Mouse (Mus musculus): ENCODE results near the gene Ano2. TPM values are rescaled to one million over a fixed set of nuclear protein-coding genes. Genes with fewer than 3 reads are reported as not detected.

Ano2 gene
- polyA plus RNA-seq, 1 experiment from 2014 or later = 0.18 TPM

DNA sequence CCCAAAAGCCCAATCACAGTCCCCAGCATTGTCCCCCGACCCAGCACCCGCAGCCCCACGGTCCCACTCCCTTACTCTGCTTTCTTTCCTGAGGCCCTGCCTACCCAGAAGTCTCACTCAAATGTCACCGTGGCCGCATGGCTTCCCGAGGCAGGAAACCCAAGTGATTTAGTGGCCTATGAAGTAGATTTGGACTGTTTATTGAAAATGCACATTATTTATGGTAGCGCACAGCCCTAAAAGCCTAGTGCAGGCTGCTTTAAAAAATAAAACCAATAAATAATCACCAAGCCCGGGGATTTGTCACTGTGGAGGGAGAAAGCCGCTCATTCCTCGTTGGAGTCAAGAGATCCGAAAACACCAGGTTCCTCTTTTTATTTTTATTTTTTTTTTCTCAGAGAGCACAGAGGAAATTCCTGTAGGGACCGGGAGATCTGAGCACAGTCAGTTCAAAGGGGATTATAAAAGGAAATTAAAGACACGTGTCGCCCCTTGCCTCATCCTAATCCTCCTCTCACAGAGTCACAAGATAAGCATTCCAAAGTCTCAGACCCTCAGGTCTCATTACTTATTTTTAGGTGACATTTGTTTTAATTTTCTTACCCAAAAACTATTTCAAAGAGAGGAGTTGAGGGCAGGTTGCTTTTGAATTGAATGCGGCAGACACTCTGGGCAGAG, 285.7 kb downstream of the Ano2 start:
- no peak overlapping the region for H3K27ac ChIP-seq (ENCODE audit: low read length)
- no peak overlapping the region for H3K4me2 ChIP-seq (replicated peaks; ENCODE audit: low read depth, low read length)
- TF ChIP-seq CTCF (IDR thresholded peaks at IDR 0.05) = no peak
- TF ChIP-seq EP300 (IDR thresholded peaks at IDR 0.05) = no peak
- WGBS = 45% methylated on average over 15 of the region's 15 CpGs
- H3K4me3 ChIP-seq (ENCODE audit: low read depth, low read length) = no peak overlapping the region
- no peaks in the 10 kb centered on the region for H3K27me3 ChIP-seq (replicated peaks; ENCODE audit: insufficient read depth, low read length)
- H3K9me3 ChIP-seq (ENCODE audit: low read length) = no peaks in the 10 kb centered on the region
- no peaks in the 10 kb centered on the region for H3K36me3 ChIP-seq (ENCODE audit: insufficient read depth, low read length)
- H3K4me1 ChIP-seq (ENCODE audit: insufficient read depth, low read depth, low read length) = no peaks in the 10 kb centered on the region
- no peak for ATAC-seq
- no peak for DNase-seq (ENCODE audit: low spot score)
- H3K9ac ChIP-seq (replicated peaks; ENCODE audit: low read depth) = no peak overlapping the region

GRCm38 (mm10) chr6:125979601-125980000, 289.4 kb downstream of the Ano2 start:
- no peak for ATAC-seq
- no peaks in the 10 kb centered on the region for H3K4me1 ChIP-seq (ENCODE audit: insufficient read depth, low read depth, low read length)
- no peaks in the 10 kb centered on the region for H3K27me3 ChIP-seq (replicated peaks; ENCODE audit: insufficient read depth, low read length)
- no peak overlapping the region for H3K4me2 ChIP-seq (replicated peaks; ENCODE audit: low read depth, low read length)
- no peak overlapping the region for H3K4me3 ChIP-seq (ENCODE audit: low read depth, low read length)
- TF ChIP-seq EP300 (IDR thresholded peaks at IDR 0.05) (no peak), CTCF (IDR thresholded peaks at IDR 0.05) (no peak)
- WGBS = 83% methylated on average over 5 of the region's 5 CpGs
- no peak overlapping the region for H3K27ac ChIP-seq (ENCODE audit: low read length)
- H3K36me3 ChIP-seq (ENCODE audit: insufficient read depth, low read length) = no peaks in the 10 kb centered on the region
- H3K9ac ChIP-seq (replicated peaks; ENCODE audit: low read depth) = no peak overlapping the region
- peak; percentile 59 for DNase-seq (ENCODE audit: low spot score)
- H3K9me3 ChIP-seq (ENCODE audit: low read length) = no peaks in the 10 kb centered on the region

DNA sequence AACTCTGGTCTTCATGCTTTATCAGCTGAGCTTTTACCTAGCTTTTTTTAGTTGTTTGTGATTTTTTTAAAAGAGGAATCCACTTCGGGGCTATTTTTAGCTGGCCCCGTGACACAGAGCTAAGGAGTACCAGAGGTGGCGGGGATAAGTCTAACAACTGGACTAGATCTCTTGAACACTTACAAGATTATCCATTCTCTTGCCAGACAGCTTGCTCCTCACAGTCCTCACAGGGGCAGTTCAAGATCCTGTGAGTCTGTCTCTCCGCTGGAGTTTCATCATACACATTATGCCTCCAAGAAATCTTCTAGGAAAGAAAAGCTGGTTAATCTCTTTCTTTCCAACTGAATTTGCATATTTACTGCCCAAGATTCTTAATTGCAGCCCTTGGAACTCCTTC, 293.8 kb downstream of the Ano2 start:
- WGBS = 55% methylated on average over 4 of the region's 4 CpGs
- H3K9ac ChIP-seq (replicated peaks; ENCODE audit: low read depth) = no peak overlapping the region
- H3K36me3 ChIP-seq (ENCODE audit: insufficient read depth, low read length) = no peaks in the 10 kb centered on the region
- TF ChIP-seq EP300 (IDR thresholded peaks at IDR 0.05) (peak; percentile 17; the same call in 1 of the 2 replicates), CTCF (IDR thresholded peaks at IDR 0.05) (no peak)
- no peak overlapping the region for H3K4me2 ChIP-seq (replicated peaks; ENCODE audit: low read depth, low read length)
- H3K27me3 ChIP-seq (replicated peaks; ENCODE audit: insufficient read depth, low read length) = no peaks in the 10 kb centered on the region
- no peaks in the 10 kb centered on the region for H3K4me1 ChIP-seq (ENCODE audit: insufficient read depth, low read depth, low read length)
- ATAC-seq (peak; percentile 88), DNase-seq (ENCODE audit: low spot score) (peak; percentile 81)
- no peak overlapping the region for H3K4me3 ChIP-seq (ENCODE audit: low read depth, low read length)
- H3K27ac ChIP-seq (ENCODE audit: low read length) = 0 out of 2 replicates have a peak overlapping the region, but pooled peaks have one; percentile 14
- H3K9me3 ChIP-seq (ENCODE audit: low read length) = no peaks in the 10 kb centered on the region

DNA sequence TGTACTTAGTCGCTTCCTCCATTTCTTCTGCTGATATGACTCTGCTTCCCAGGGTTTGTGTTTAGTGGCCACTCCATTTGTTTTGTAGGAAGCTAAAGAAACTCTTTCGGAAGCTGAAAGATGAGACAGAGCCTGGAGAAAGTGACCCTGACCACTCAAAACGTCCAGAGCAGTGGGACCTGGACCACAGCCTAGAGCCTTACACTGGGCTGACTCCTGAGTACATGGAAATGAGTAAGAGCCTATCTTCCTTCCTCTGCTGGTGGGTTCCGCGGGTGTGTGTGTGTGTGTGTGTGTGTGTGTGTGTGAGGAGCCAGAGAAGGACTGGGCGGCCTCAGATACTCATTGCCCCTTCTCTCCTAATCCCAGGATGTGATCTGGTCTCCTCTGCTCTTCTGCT, 302.5 kb downstream of the Ano2 start:
- Histone ChIP-seq H3K4me3 (ENCODE audit: low read depth, low read length) (no peak overlapping the region), H3K27me3 (replicated peaks; ENCODE audit: insufficient read depth, low read length) (no peaks in the 10 kb centered on the region), H3K9me3 (ENCODE audit: low read length) (no peaks in the 10 kb centered on the region), H3K4me2 (replicated peaks; ENCODE audit: low read depth, low read length) (no peak overlapping the region), H3K9ac (replicated peaks; ENCODE audit: low read depth) (no peak overlapping the region), H3K27ac (ENCODE audit: low read length) (no peak overlapping the region), H3K4me1 (ENCODE audit: insufficient read depth, low read depth, low read length) (no peaks in the 10 kb centered on the region), H3K36me3 (ENCODE audit: insufficient read depth, low read length) (no peaks in the 10 kb centered on the region)
- 49% methylated on average over 6 of the region's 6 CpGs for WGBS
- DNase-seq (ENCODE audit: low spot score) = no peak
- TF ChIP-seq CTCF (IDR thresholded peaks at IDR 0.05) (no peak), EP300 (IDR thresholded peaks at IDR 0.05) (no peak)
- ATAC-seq = peak; percentile 35

DNA sequence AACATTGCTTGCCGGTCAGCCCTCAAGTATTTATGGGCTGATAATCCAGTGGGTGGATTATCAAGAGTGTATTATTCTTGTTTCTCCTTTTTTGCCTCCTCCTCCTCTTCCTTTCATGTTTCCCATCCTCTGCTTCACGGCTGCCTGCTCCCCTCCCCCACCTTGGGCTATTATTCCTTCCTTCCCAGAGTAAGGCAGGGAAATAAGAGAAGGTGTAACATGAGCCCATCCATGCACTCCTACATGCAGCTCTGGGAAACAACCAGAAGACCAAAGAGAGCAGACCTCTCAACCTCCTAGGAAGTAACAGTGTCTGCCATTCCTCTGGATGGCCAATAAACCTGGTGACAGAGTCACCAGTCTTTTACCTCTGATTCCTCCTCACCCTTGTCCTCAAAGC, 311.6 kb downstream of the Ano2 start:
- no peak for DNase-seq (ENCODE audit: low spot score)
- no peaks in the 10 kb centered on the region for H3K27me3 ChIP-seq (replicated peaks; ENCODE audit: insufficient read depth, low read length)
- TF ChIP-seq EP300 (IDR thresholded peaks at IDR 0.05) (no peak), CTCF (IDR thresholded peaks at IDR 0.05) (no peak)
- no peak for ATAC-seq
- no peak overlapping the region for H3K9ac ChIP-seq (replicated peaks; ENCODE audit: low read depth)
- H3K9me3 ChIP-seq (ENCODE audit: low read length) = no peaks in the 10 kb centered on the region
- no peak overlapping the region for H3K27ac ChIP-seq (ENCODE audit: low read length)
- H3K4me3 ChIP-seq (ENCODE audit: low read depth, low read length) = no peak overlapping the region
- peaks cover 16% of the 10 kb centered on the region; the same call in 1 of the 2 replicates for H3K4me1 ChIP-seq (ENCODE audit: insufficient read depth, low read depth, low read length)
- WGBS = 40% methylated on average over 2 of the region's 2 CpGs
- H3K36me3 ChIP-seq (ENCODE audit: insufficient read depth, low read length) = no peaks in the 10 kb centered on the region
- H3K4me2 ChIP-seq (replicated peaks; ENCODE audit: low read depth, low read length) = no peak overlapping the region

- ATAC-seq (peak; percentile 71), DNase-seq (ENCODE audit: low spot score) (peak; percentile 57)
- 8% methylated on average over 4 of the region's 4 CpGs for WGBS
- no peak overlapping the region for H3K4me3 ChIP-seq (ENCODE audit: low read depth, low read length)
- no peaks in the 10 kb centered on the region for H3K36me3 ChIP-seq (ENCODE audit: insufficient read depth, low read length)
- H3K9me3 ChIP-seq (ENCODE audit: low read length) = no peaks in the 10 kb centered on the region
- H3K27me3 ChIP-seq (replicated peaks; ENCODE audit: insufficient read depth, low read length) = no peaks in the 10 kb centered on the region
- TF ChIP-seq EP300 (IDR thresholded peaks at IDR 0.05) (0 out of 2 replicates have a peak, but pooled peaks have one; percentile 26), CTCF (IDR thresholded peaks at IDR 0.05) (no peak)
- peak overlapping the region; percentile 38; the same call in 1 of the 2 replicates for H3K27ac ChIP-seq (ENCODE audit: low read length)
- no peak overlapping the region for H3K9ac ChIP-seq (replicated peaks; ENCODE audit: low read depth)
- H3K4me2 ChIP-seq (replicated peaks; ENCODE audit: low read depth, low read length) = no peak overlapping the region
- peaks cover 16% of the 10 kb centered on the region; the same call in 1 of the 2 replicates for H3K4me1 ChIP-seq (ENCODE audit: insufficient read depth, low read depth, low read length)
These were observed 313.0 kb downstream of the Ano2 start for GRCm38 (mm10) chr6:126003002-126003742.
